Mouse (Mus musculus) heart, embryonic 11.5 days (tissue): ENCODE measurements around the gene Cox11. TPM values are rescaled to one million over a fixed set of nuclear protein-coding genes. Genes with fewer than 3 reads are reported as not detected.

ENCODE experiments used
- ATAC-seq: fragments of 200-750 bp; cut with Nextera tagmentation; replicated peaks from 2 replicates; pipeline ENCODE4 v1.8.0; 2017; ENCODE audit warnings: moderate library complexity; ENCODE audit not compliant: insufficient number of reproducible peaks, low FRiP score, low TSS enrichment
- H3K27ac ChIP-seq: fragments of 300-500 bp; sonication (generic); 2 replicates; pipeline ENCODE4 v1.5.1; 2014; ENCODE audit warnings: mild to moderate bottlenecking, low read depth, low read length
- H3K27me3 ChIP-seq: fragments of 300-500 bp; sonication (generic); 2 replicates; pipeline ENCODE4 v1.6.1; 2014; ENCODE audit warnings: mild to moderate bottlenecking, low read length, mixed read lengths; ENCODE audit not compliant: control insufficient read depth, insufficient read depth
- H3K36me3 ChIP-seq: fragments of 300-500 bp; sonication (generic); 2 replicates; pipeline ENCODE4 v1.6.1; 2014; ENCODE audit warnings: mild to moderate bottlenecking, low read length, moderate library complexity, mixed read lengths; ENCODE audit not compliant: control insufficient read depth, insufficient read depth
- H3K4me1 ChIP-seq: fragments of 300-500 bp; sonication (generic); 2 replicates; pipeline ENCODE4 v1.6.1; 2014; ENCODE audit warnings: low read length; ENCODE audit not compliant: control insufficient read depth, insufficient read depth
- H3K4me2 ChIP-seq: fragments of 300-500 bp; sonication (generic); 2 replicates; pipeline ENCODE4 v1.6.1; 2014; ENCODE audit warnings: mild to moderate bottlenecking, moderate library complexity
- H3K4me3 ChIP-seq: fragments of 300-500 bp; sonication (generic); 2 replicates; pipeline ENCODE4 v1.5.1; 2014; ENCODE audit warnings: low read depth, low read length
- H3K9ac ChIP-seq: fragments of 300-500 bp; sonication (generic); 2 replicates; pipeline ENCODE4 v1.6.1; 2014; ENCODE audit warnings: mild to moderate bottlenecking, low read depth, low read length, moderate library complexity
- H3K9me3 ChIP-seq: fragments of 300-500 bp; sonication (generic); replicated peaks from 2 replicates; pipeline ENCODE4 v1.6.1; 2016; ENCODE audit warnings: low read length; ENCODE audit not compliant: control insufficient read depth
- WGBS: fragments of 180-500 bp; shearing (Covaris S2); extraction: QIAGEN DNeasy Blood & Tissue Kit; methylation state at CpG from one replicate; pipeline ENCODE4 v1.1.7; 2014; ENCODE audit not compliant: insufficient replicate concordance; 5-methylcytosine and 5-hydroxymethylcytosine counted together
- polyA plus RNA-seq: library from polyadenylated mRNA; unstranded; fragments of >200 nt; fragmentation: Nextera tagmentation; extraction: Ambion mirVana; gene quantifications from 2 replicates; pipeline ENCODE4 v1.2.1, GENCODE M21; 2014

Gene Cox11
- polyA plus RNA-seq, 1 experiment from 2014 or later, result 27.7 TPM

- peaks cover 10% of the 10 kb centered on the region for H3K36me3 ChIP-seq
- H3K27ac ChIP-seq, result no peak overlapping the region
- H3K4me3 ChIP-seq, result no peak overlapping the region
- WGBS, result 90% methylated on average over 6 of the region's 6 CpGs
- no peak for ATAC-seq
- H3K4me2 ChIP-seq, result no peak overlapping the region
- H3K27me3 ChIP-seq, result no peaks in the 10 kb centered on the region
- peaks cover 30% of the 10 kb centered on the region for H3K4me1 ChIP-seq
- no peaks in the 10 kb centered on the region for H3K9me3 ChIP-seq
- H3K9ac ChIP-seq, result no peak overlapping the region
Observed at GRCm38 (mm10) chr11:90667325-90667724, 29.4 kb downstream of the Cox11 start.

DNA sequence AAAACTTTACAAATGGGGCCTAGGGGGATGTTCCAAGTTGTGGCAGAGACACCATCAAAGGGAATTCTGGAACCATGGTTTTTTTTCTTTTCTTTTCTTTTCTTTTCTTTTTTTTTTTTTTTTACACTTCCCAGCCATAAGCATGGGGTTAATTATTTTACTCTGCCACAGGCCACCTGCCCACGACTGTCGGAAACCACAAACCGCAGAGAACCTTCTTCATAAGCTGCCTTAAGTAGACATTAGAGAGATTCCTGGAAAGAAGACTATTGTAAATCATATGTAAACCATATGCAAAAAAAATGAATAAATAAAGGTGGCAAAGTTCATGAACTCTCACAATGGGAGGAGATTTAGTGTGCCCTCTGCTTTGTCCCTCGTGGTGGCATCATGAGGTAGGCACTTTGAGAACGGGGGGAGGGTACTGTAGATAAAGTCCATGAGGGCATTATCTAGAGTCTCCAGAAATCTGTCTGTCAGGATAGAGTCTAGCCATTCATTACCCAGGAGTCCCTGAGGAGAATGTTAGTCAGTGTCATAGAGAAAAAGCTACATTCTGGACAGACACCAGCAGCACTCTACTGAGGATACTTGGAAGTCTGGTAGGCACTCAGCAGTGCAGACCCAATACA, 37.6 kb downstream of the Cox11 start:
- no peak overlapping the region for H3K4me2 ChIP-seq
- 71% methylated on average over 5 of the region's 5 CpGs for WGBS
- H3K9me3 ChIP-seq, result no peaks in the 10 kb centered on the region
- peaks cover 5% of the 10 kb centered on the region; the same call in 1 of the 2 replicates for H3K36me3 ChIP-seq
- peak; percentile 75 for ATAC-seq
- H3K27me3 ChIP-seq, result no peaks in the 10 kb centered on the region
- H3K4me3 ChIP-seq, result no peak overlapping the region
- H3K9ac ChIP-seq, result no peak overlapping the region
- H3K4me1 ChIP-seq, result peaks cover 10% of the 10 kb centered on the region
- no peak overlapping the region for H3K27ac ChIP-seq

DNA sequence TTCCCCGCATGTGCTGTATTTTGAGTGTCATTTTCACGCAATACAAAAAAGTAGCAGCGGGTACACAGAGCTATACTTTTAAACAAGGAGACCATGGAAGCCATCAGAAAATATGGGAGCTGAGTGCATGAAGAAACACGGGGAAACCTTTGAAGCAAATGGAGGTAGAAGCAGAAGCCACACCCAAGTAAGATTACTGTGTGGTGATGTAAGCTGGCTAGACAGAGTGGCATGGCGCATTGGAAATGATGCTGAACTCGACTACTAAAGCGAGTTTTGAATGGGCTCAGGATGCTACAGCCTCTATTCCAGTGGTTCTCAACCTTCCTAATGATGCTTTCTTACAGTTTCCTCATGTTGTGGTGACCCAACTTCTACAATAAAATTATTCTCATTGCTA, 39.1 kb downstream of the Cox11 start:
- ATAC-seq, result no peak
- H3K4me3 ChIP-seq, result no peak overlapping the region
- H3K4me2 ChIP-seq, result no peak overlapping the region
- no peak overlapping the region for H3K9ac ChIP-seq
- 89% methylated on average over 7 of the region's 7 CpGs for WGBS
- H3K27ac ChIP-seq, result no peak overlapping the region
- peaks cover 3% of the 10 kb centered on the region; the same call in 1 of the 2 replicates for H3K36me3 ChIP-seq
- H3K4me1 ChIP-seq, result peaks cover 10% of the 10 kb centered on the region
- no peaks in the 10 kb centered on the region for H3K9me3 ChIP-seq
- no peaks in the 10 kb centered on the region for H3K27me3 ChIP-seq

GRCm38 (mm10) chr11:90677771-90678288, 39.9 kb downstream of the Cox11 start:
- peak; percentile 52 for ATAC-seq
- peak overlapping the region; percentile 6 for H3K4me2 ChIP-seq
- no peak overlapping the region for H3K9ac ChIP-seq
- 42% methylated on average over 8 of the region's 8 CpGs for WGBS
- H3K4me1 ChIP-seq, result peaks cover 10% of the 10 kb centered on the region
- H3K36me3 ChIP-seq, result peaks cover 8% of the 10 kb centered on the region; the same call in 1 of the 2 replicates
- peak overlapping the region; percentile 80 for H3K27ac ChIP-seq
- no peak overlapping the region for H3K4me3 ChIP-seq
- H3K9me3 ChIP-seq, result no peaks in the 10 kb centered on the region
- H3K27me3 ChIP-seq, result no peaks in the 10 kb centered on the region

DNA sequence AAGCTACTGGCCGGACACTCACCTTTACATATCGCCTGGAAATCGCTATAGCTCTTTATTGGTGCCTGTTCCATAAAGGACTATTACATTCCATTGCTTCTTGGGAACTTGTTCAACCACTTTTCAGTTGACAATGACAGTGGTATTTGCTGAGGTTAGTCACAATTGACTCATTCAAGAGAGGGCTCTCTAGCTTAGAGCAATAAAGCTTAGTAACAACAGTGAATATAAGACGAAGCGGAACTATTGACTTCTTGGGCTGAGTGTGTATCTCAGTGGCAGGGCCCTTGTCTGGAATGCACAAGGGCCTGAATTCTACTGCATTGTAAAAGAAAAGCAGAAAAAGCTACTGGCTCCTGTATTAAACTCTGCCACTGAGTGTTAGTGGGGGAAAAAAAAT, 40.6 kb downstream of the Cox11 start:
- Histone ChIP-seq H3K27ac (peak overlapping the region; percentile 80), H3K4me1 (peaks cover 10% of the 10 kb centered on the region), H3K9ac (no peak overlapping the region), H3K4me2 (peak overlapping the region; percentile 6; the same call in 1 of the 2 replicates), H3K36me3 (peaks cover 5% of the 10 kb centered on the region; the same call in 1 of the 2 replicates), H3K4me3 (no peak overlapping the region), H3K27me3 (no peaks in the 10 kb centered on the region), H3K9me3 (no peaks in the 10 kb centered on the region)
- 87% methylated on average over 5 of the region's 5 CpGs for WGBS
- no peak for ATAC-seq

DNA sequence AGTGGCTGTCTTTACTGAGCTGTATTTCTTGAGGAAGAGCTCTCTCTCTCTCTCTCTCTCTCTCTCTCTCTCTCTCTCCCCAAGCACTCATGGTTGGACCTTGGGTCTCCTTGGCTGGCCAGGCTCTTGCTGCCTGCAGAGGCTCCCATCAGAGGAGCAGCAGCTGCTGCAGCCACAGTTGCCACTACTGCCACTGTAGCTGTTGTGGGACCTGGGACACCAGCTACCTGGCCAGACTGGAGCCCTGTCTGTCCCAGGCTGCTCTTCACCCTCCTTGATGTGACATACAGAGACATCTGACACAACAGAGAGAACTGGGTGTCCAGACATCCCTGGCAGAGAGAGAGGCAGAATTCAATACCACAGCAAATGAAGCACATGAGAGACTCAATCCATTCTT, 43.2 kb downstream of the Cox11 start:
- H3K9ac ChIP-seq, result no peak overlapping the region
- H3K27me3 ChIP-seq, result no peaks in the 10 kb centered on the region
- no peak overlapping the region for H3K27ac ChIP-seq
- H3K9me3 ChIP-seq, result no peaks in the 10 kb centered on the region
- ATAC-seq, result no peak
- H3K4me1 ChIP-seq, result peaks cover 10% of the 10 kb centered on the region
- no peak overlapping the region for H3K4me2 ChIP-seq
- H3K4me3 ChIP-seq, result no peak overlapping the region
- peaks cover 5% of the 10 kb centered on the region; the same call in 1 of the 2 replicates for H3K36me3 ChIP-seq

DNA sequence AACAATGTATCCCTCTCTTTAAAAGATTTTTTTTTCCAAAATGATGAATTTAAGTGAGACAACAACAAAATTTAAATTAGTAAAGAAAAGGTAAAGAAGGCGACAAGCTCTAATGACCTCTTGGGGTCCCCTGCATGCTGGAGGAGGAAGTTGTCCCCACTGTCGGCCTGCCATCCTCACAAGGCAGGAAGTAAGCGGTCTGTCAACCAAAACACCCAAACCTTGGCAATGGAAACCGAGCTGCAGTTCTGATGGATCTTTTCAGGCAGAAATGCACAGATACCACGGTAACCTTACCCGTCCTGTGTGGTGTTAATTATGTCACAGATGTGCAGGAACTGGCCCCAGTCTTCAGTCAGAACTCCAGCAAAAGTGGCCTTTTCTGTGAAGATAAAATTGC, 46.8 kb downstream of the Cox11 start:
- Histone ChIP-seq H3K4me1 (peaks cover 5% of the 10 kb centered on the region; the same call in 1 of the 2 replicates), H3K27ac (no peak overlapping the region), H3K4me2 (no peak overlapping the region), H3K36me3 (peaks cover 5% of the 10 kb centered on the region; the same call in 1 of the 2 replicates), H3K9me3 (no peaks in the 10 kb centered on the region), H3K4me3 (no peak overlapping the region), H3K9ac (no peak overlapping the region), H3K27me3 (no peaks in the 10 kb centered on the region)
- no peak for ATAC-seq
- WGBS, result 63% methylated on average over 6 of the region's 6 CpGs

GRCm38 (mm10) chr11:90685196-90685595, 47.2 kb downstream of the Cox11 start:
- Histone ChIP-seq H3K4me1 (peaks cover 5% of the 10 kb centered on the region; the same call in 1 of the 2 replicates), H3K9me3 (no peaks in the 10 kb centered on the region), H3K9ac (no peak overlapping the region), H3K4me2 (no peak overlapping the region), H3K27me3 (no peaks in the 10 kb centered on the region), H3K27ac (no peak overlapping the region), H3K4me3 (no peak overlapping the region), H3K36me3 (peaks cover 5% of the 10 kb centered on the region; the same call in 1 of the 2 replicates)
- ATAC-seq, result no peak
- 74% methylated on average over 6 of the region's 6 CpGs for WGBS
